Mouse (Mus musculus) lung, embryonic 16.5 days (tissue): ENCODE data around the gene Tyw1. TPM values are rescaled to one million over a fixed set of nuclear protein-coding genes. Genes with fewer than 3 reads are reported as not detected.

Experiments used
- ATAC-seq: fragments of 200-750 bp; cut with Nextera tagmentation; 2 replicates; pipeline ENCODE4 v1.8.0; 2017; ENCODE audit warnings: low read depth, mild to moderate bottlenecking, moderate library complexity
- H3K27ac ChIP-seq: fragments of 300-500 bp; sonication (generic); 2 replicates; pipeline ENCODE4 v1.5.1; 2014; ENCODE audit warnings: mild to moderate bottlenecking, control low read depth, low read length
- H3K27me3 ChIP-seq: fragments of 300-500 bp; sonication (generic); 2 replicates; pipeline ENCODE4 v1.6.1; 2014; ENCODE audit warnings: low read depth, low read length, mixed read lengths; ENCODE audit not compliant: control insufficient read depth, insufficient read depth
- H3K36me3 ChIP-seq: fragments of 300-500 bp; sonication (generic); 2 replicates; pipeline ENCODE4 v1.6.1; 2014; ENCODE audit warnings: low read length; ENCODE audit not compliant: control insufficient read depth, insufficient read depth
- H3K4me1 ChIP-seq: fragments of 300-500 bp; sonication (generic); replicated peaks from 2 replicates; pipeline ENCODE4 v1.6.1; 2014; ENCODE audit warnings: low read length, mixed read lengths; ENCODE audit not compliant: control insufficient read depth, insufficient read depth
- H3K4me2 ChIP-seq: fragments of 300-500 bp; sonication (generic); 2 replicates; pipeline ENCODE4 v1.6.1; 2014; ENCODE audit warnings: low read depth, low read length, control low read depth
- H3K4me3 ChIP-seq: fragments of 300-500 bp; sonication (generic); 2 replicates; pipeline ENCODE4 v1.5.1; 2014; ENCODE audit warnings: mild to moderate bottlenecking, low read length, control low read depth
- H3K9ac ChIP-seq: fragments of 300-500 bp; sonication (generic); 2 replicates; pipeline ENCODE4 v1.6.1; 2014; ENCODE audit warnings: low read length, control low read depth
- H3K9me3 ChIP-seq: fragments of 300-500 bp; sonication (generic); 2 replicates; pipeline ENCODE4 v1.6.1; 2016; ENCODE audit warnings: low read length; ENCODE audit not compliant: control insufficient read depth
- WGBS: fragments of 180-500 bp; shearing (Covaris S2); extraction: QIAGEN DNeasy Blood & Tissue Kit; methylation state at CpG from one replicate; pipeline ENCODE4 v1.1.7; 2014; 5-methylcytosine and 5-hydroxymethylcytosine counted together
- polyA plus RNA-seq: library from polyadenylated mRNA; unstranded; fragments of >200 nt; fragmentation: Nextera tagmentation; extraction: Ambion mirVana; gene quantifications from 2 replicates; pipeline ENCODE4 v1.2.1, GENCODE M21; 2015

Gene Tyw1
- 21.6 and 24.8 TPM in 2 replicates for polyA plus RNA-seq

- H3K9me3 ChIP-seq: no peaks in the 10 kb centered on the region
- H3K9ac ChIP-seq: peak within 1 kb of the TSS; percentile 77
- H3K4me2 ChIP-seq: peak within 1 kb of the TSS; percentile 64
- peaks cover 18% of the 10 kb centered on the region for H3K4me1 ChIP-seq
- ATAC-seq: peak; percentile 88
- peaks cover 18% of the 10 kb centered on the region for H3K36me3 ChIP-seq
- H3K27ac ChIP-seq: peak within 1 kb of the TSS; percentile 89
- under 1% methylated on average over 52 of the region's 52 CpGs for WGBS
- H3K27me3 ChIP-seq: no peaks in the 10 kb centered on the region
- peak within 1 kb of the TSS; percentile 81 for H3K4me3 ChIP-seq
Measured at GRCm38 (mm10) chr5:130255017-130255720, at the start of gene Tyw1, which contains the start of gene Sbds. Gene Tyw1 (plus strand): TSS chr5:130255619. Gene Sbds (minus strand): TSS chr5:130255530.

GRCm38 (mm10) chr5:130207299-130207698 lies 48.1 kb upstream of the Tyw1 start:
- H3K27ac ChIP-seq: peak overlapping the region; percentile 45
- peak; percentile 84 for ATAC-seq
- no peaks in the 10 kb centered on the region for H3K9me3 ChIP-seq
- H3K4me2 ChIP-seq: no peak overlapping the region
- H3K27me3 ChIP-seq: no peaks in the 10 kb centered on the region
- H3K4me1 ChIP-seq: 0 out of 2 replicates have a peak, but pooled peaks cover 2% of the 10 kb centered on the region
- peaks cover 35% of the 10 kb centered on the region for H3K36me3 ChIP-seq
- H3K9ac ChIP-seq: no peak overlapping the region
- 65% methylated on average over 4 of the region's 4 CpGs for WGBS
- no peak overlapping the region for H3K4me3 ChIP-seq

GRCm38 (mm10) chr5:130212956-130213355 lies 42.5 kb upstream of the Tyw1 start:
- H3K4me2 ChIP-seq: no peak overlapping the region
- H3K4me1 ChIP-seq: no peaks in the 10 kb centered on the region
- H3K9ac ChIP-seq: no peak overlapping the region
- WGBS: 78% methylated on average over 11 of the region's 11 CpGs
- peaks cover 4% of the 10 kb centered on the region; the same call in 1 of the 2 replicates for H3K9me3 ChIP-seq
- no peak for ATAC-seq
- no peaks in the 10 kb centered on the region for H3K27me3 ChIP-seq
- no peak overlapping the region for H3K4me3 ChIP-seq
- peaks cover 38% of the 10 kb centered on the region for H3K36me3 ChIP-seq
- no peak overlapping the region for H3K27ac ChIP-seq

- WGBS: 74% methylated on average over 7 of the region's 7 CpGs
- Histone ChIP-seq H3K27me3 (no peaks in the 10 kb centered on the region), H3K36me3 (peaks cover 12% of the 10 kb centered on the region), H3K4me2 (no peak within 1 kb of the TSS), H3K9me3 (peaks cover 5% of the 10 kb centered on the region; the same call in 1 of the 2 replicates), H3K27ac (no peak within 1 kb of the TSS), H3K4me1 (0 out of 2 replicates have a peak, but pooled peaks cover 2% of the 10 kb centered on the region), H3K4me3 (no peak within 1 kb of the TSS), H3K9ac (no peak within 1 kb of the TSS)
- no peak for ATAC-seq
Measured at GRCm38 (mm10) chr5:130216781-130217180, 38.6 kb upstream of the Tyw1 start, which contains the start of gene Tmem248. Gene Tmem248 (plus strand): TSS chr5:130217081.

- WGBS: 83% methylated on average over 4 of the region's 4 CpGs
- no peak overlapping the region for H3K4me3 ChIP-seq
Measured at GRCm38 (mm10) chr5:130217406-130217805, 38.0 kb upstream of the Tyw1 start.

GRCm38 (mm10) chr5:130218336-130218735 lies 37.1 kb upstream of the Tyw1 start:
- peaks cover 7% of the 10 kb centered on the region; the same call in 1 of the 2 replicates for H3K4me1 ChIP-seq
- no peak overlapping the region for H3K9ac ChIP-seq
- no peaks in the 10 kb centered on the region; the same call in 1 of the 2 replicates for H3K36me3 ChIP-seq
- no peaks in the 10 kb centered on the region for H3K27me3 ChIP-seq
- H3K27ac ChIP-seq: no peak overlapping the region
- no peak for ATAC-seq
- peaks cover 5% of the 10 kb centered on the region; the same call in 1 of the 2 replicates for H3K9me3 ChIP-seq
- WGBS: 80% methylated on average over 5 of the region's 5 CpGs
- H3K4me2 ChIP-seq: no peak overlapping the region
- H3K4me3 ChIP-seq: no peak overlapping the region

More at GRCm38 (mm10) chr5:130217406-130217805, 38.0 kb upstream of the Tyw1 start:
- Histone ChIP-seq H3K4me2 (no peak overlapping the region), H3K4me1 (0 out of 2 replicates have a peak, but pooled peaks cover 2% of the 10 kb centered on the region), H3K9me3 (peaks cover 5% of the 10 kb centered on the region; the same call in 1 of the 2 replicates), H3K27ac (no peak overlapping the region), H3K27me3 (no peaks in the 10 kb centered on the region), H3K36me3 (peaks cover 6% of the 10 kb centered on the region), H3K9ac (no peak overlapping the region)
- ATAC-seq: no peak

GRCm38 (mm10) chr5:130221316-130221715 lies 34.1 kb upstream of the Tyw1 start:
- H3K9me3 ChIP-seq: peaks cover 5% of the 10 kb centered on the region; the same call in 1 of the 2 replicates
- 46% methylated on average over 2 of the region's 2 CpGs for WGBS
- H3K4me1 ChIP-seq: peaks cover 15% of the 10 kb centered on the region
- peak overlapping the region; percentile 71 for H3K4me2 ChIP-seq
- peak overlapping the region; percentile 97 for H3K4me3 ChIP-seq
- peak overlapping the region; percentile 63; the same call in 1 of the 2 replicates for H3K27ac ChIP-seq
- H3K27me3 ChIP-seq: no peaks in the 10 kb centered on the region
- H3K36me3 ChIP-seq: no peaks in the 10 kb centered on the region
- no peak for ATAC-seq
- H3K9ac ChIP-seq: peak overlapping the region; percentile 94

- peaks cover 5% of the 10 kb centered on the region; the same call in 1 of the 2 replicates for H3K9me3 ChIP-seq
- H3K4me3 ChIP-seq: peak overlapping the region; percentile 97
- 2% methylated on average over 10 of the region's 10 CpGs for WGBS
- ATAC-seq: peak; percentile 67
- peak overlapping the region; percentile 63 for H3K27ac ChIP-seq
- peak overlapping the region; percentile 71 for H3K4me2 ChIP-seq
- no peaks in the 10 kb centered on the region for H3K36me3 ChIP-seq
- peak overlapping the region; percentile 94 for H3K9ac ChIP-seq
- H3K4me1 ChIP-seq: peaks cover 16% of the 10 kb centered on the region
- no peaks in the 10 kb centered on the region for H3K27me3 ChIP-seq
Measured at GRCm38 (mm10) chr5:130221760-130222145, 33.7 kb upstream of the Tyw1 start.
